Mouse (Mus musculus) CH12.LX (cell line): ENCODE measurements around the gene Sfxn2. TPM values are rescaled to one million over a fixed set of nuclear protein-coding genes. Genes with fewer than 3 reads are reported as not detected.

ENCODE experiments used
- DNase-seq: peaks from one replicate; pipeline ENCODE4 v3.0.0-alpha.2; 2013; ENCODE audit errors: extremely low read depth
- H3K27ac ChIP-seq: 2 replicates; pipeline ENCODE4 v1.5.1; 2012; ENCODE audit warnings: low read depth, mild to moderate bottlenecking, control low read depth, moderate library complexity; ENCODE audit not compliant: insufficient read depth
- H3K27me3 ChIP-seq: replicated peaks from 2 replicates; pipeline ENCODE3; 2012; ENCODE audit warnings: inconsistent platforms
- H3K36me3 ChIP-seq, 2 experiments: replicated peaks in 1 of 2; 2 replicates each; pipeline versions ENCODE3 to v1.6.1; 2012; ENCODE audit warnings: inconsistent platforms in 1 of 2, low read length in 1 of 2, mild to moderate bottlenecking in 1 of 2, mixed read lengths in 1 of 2, moderate library complexity in 1 of 2; ENCODE audit not compliant: control insufficient read depth in 1 of 2, insufficient read depth in 1 of 2
- H3K4me1 ChIP-seq, 2 experiments: 2 replicates each; pipeline ENCODE4 v1.6.1; 2012; ENCODE audit warnings: inconsistent platforms in 1 of 2, moderate library complexity in 1 of 2; ENCODE audit not compliant: insufficient read depth in 2 of 2, control insufficient read depth in 1 of 2
- H3K4me2 ChIP-seq: 2 replicates; pipeline ENCODE4 v1.6.1; 2012; ENCODE audit warnings: low read depth, mild to moderate bottlenecking, control low read depth; ENCODE audit not compliant: poor library complexity, insufficient read depth, severe bottlenecking
- H3K4me3 ChIP-seq, 3 experiments: fragments of 150-350 bp in 1 of 3; sonication (generic) in 1 of 3; replicated peaks in 1 of 3; 2 replicates each; pipeline versions ENCODE3 to v1.5.1; 2011 to 2012; ENCODE audit warnings: low read depth in 2 of 3, low read length in 2 of 3, mild to moderate bottlenecking in 2 of 3, moderate library complexity in 2 of 3, control low read depth in 1 of 3, improper control_type of control experiment in 1 of 3, inconsistent platforms in 1 of 3, mixed read lengths in 1 of 3; ENCODE audit not compliant: poor library complexity in 1 of 3
- H3K79me2 ChIP-seq: replicated peaks from 2 replicates; pipeline ENCODE4 v1.6.1; 2012; ENCODE audit warnings: mild to moderate bottlenecking, moderate library complexity; ENCODE audit not compliant: control insufficient read depth, poor library complexity, insufficient read depth, severe bottlenecking; ENCODE audit errors: extremely low read depth
- H3K9ac ChIP-seq: 2 replicates; pipeline ENCODE4 v1.6.1; 2012; ENCODE audit warnings: low read depth, mild to moderate bottlenecking, control low read depth, moderate library complexity; ENCODE audit not compliant: insufficient read depth
- H3K9me3 ChIP-seq: replicated peaks from 2 replicates; pipeline ENCODE3; 2012; ENCODE audit warnings: low read length, inconsistent platforms, mixed read lengths
- BHLHE40 ChIP-seq: IDR thresholded peaks from 2 replicates; pipeline ENCODE4 v1.6.1; 2011; ENCODE audit warnings: mild to moderate bottlenecking, low read depth, low read length, improper control_type of control experiment
- CTCF ChIP-seq, 2 experiments: IDR thresholded peaks in 1 of 2; conservative IDR thresholded peaks in 1 of 2; 2 replicates each; pipeline ENCODE4 v1.5.1; 2011 to 2012; ENCODE audit warnings: low read depth in 2 of 2, low read length in 2 of 2, improper control_type of control experiment in 1 of 2, inconsistent platforms in 1 of 2, mild to moderate bottlenecking in 1 of 2, moderate library complexity in 1 of 2
- ELF1 ChIP-seq: IDR thresholded peaks from 2 replicates; pipeline ENCODE4 v1.6.1; 2014; ENCODE audit warnings: low read depth, mild to moderate bottlenecking, inconsistent platforms, low read length, improper control_type of control experiment
- EP300 ChIP-seq: IDR thresholded peaks from 2 replicates; pipeline ENCODE4 v1.6.1; 2011; ENCODE audit warnings: low read length, improper control_type of control experiment
- GABPA ChIP-seq: IDR thresholded peaks from 2 replicates; pipeline ENCODE4 v1.6.1; 2012; ENCODE audit warnings: low read depth, low read length, improper control_type of control experiment, inconsistent platforms; ENCODE audit not compliant: insufficient replicate concordance
- HCFC1 ChIP-seq: IDR thresholded peaks from 2 replicates; pipeline ENCODE4 v1.6.1; 2012; ENCODE audit warnings: low read depth, mild to moderate bottlenecking, inconsistent platforms, low read length, improper control_type of control experiment
- IRF4 ChIP-seq: IDR thresholded peaks from 2 replicates; pipeline ENCODE4 v1.6.1; 2014; ENCODE audit warnings: low read depth, mild to moderate bottlenecking, inconsistent platforms, low read length, improper control_type of control experiment
- JUN ChIP-seq: IDR thresholded peaks from 2 replicates; pipeline ENCODE4 v1.6.1; 2011; ENCODE audit warnings: low read depth, mild to moderate bottlenecking, low read length, improper control_type of control experiment, moderate library complexity; ENCODE audit not compliant: insufficient read depth
- JUND ChIP-seq: conservative IDR thresholded peaks from 2 replicates; pipeline ENCODE4 v1.6.1; 2011; ENCODE audit warnings: low read depth, low read length, improper control_type of control experiment
- KAT2A ChIP-seq: IDR thresholded peaks from 2 replicates; pipeline ENCODE4 v1.6.1; 2012; ENCODE audit warnings: low read length, improper control_type of control experiment, inconsistent platforms; ENCODE audit not compliant: insufficient replicate concordance
- MAFK ChIP-seq: IDR thresholded peaks from 2 replicates; pipeline ENCODE4 v1.6.1; 2011; ENCODE audit warnings: low read length, improper control_type of control experiment; ENCODE audit not compliant: insufficient replicate concordance
- MAZ ChIP-seq: IDR thresholded peaks from 2 replicates; pipeline ENCODE4 v1.6.1; 2012; ENCODE audit warnings: low read depth, mild to moderate bottlenecking, inconsistent platforms, low read length, improper control_type of control experiment, moderate library complexity
- MEF2A ChIP-seq: IDR thresholded peaks from 2 replicates; pipeline ENCODE4 v1.6.1; 2014; ENCODE audit warnings: low read depth, mild to moderate bottlenecking, inconsistent platforms, low read length, improper control_type of control experiment, borderline replicate concordance
- NELFE ChIP-seq: IDR thresholded peaks from 2 replicates; pipeline ENCODE4 v1.6.1; 2011; ENCODE audit warnings: low read depth, low read length, improper control_type of control experiment
- PAX5 ChIP-seq: IDR thresholded peaks from 2 replicates; pipeline ENCODE4 v1.6.1; 2012; ENCODE audit warnings: low read length, inconsistent platforms, mixed read lengths
- POLR2A ChIP-seq: IDR thresholded peaks from 2 replicates; pipeline ENCODE4 v1.6.1; 2011; ENCODE audit warnings: low read depth, mild to moderate bottlenecking, improper control_type of control experiment, low read length
- POLR2AphosphoS2 ChIP-seq: IDR thresholded peaks from 2 replicates; pipeline ENCODE4 v1.6.1; 2011; ENCODE audit warnings: low read depth, low read length, improper control_type of control experiment
- SIN3A ChIP-seq: IDR thresholded peaks from 2 replicates; pipeline ENCODE4 v1.6.1; 2012; ENCODE audit warnings: low read length, improper control_type of control experiment, inconsistent platforms
- SMC3 ChIP-seq: IDR thresholded peaks from 2 replicates; pipeline ENCODE4 v1.6.1; 2011; ENCODE audit warnings: low read depth, low read length, improper control_type of control experiment
- TBP ChIP-seq: conservative IDR thresholded peaks from 2 replicates; pipeline ENCODE4 v1.6.1; 2011; ENCODE audit warnings: low read depth, low read length, improper control_type of control experiment
- TCF12 ChIP-seq: IDR thresholded peaks from 2 replicates; pipeline ENCODE4 v1.6.1; 2014; ENCODE audit warnings: low read depth, mild to moderate bottlenecking, inconsistent platforms, low read length, improper control_type of control experiment
- USF1 ChIP-seq: IDR thresholded peaks from 2 replicates; pipeline ENCODE4 v1.6.1; 2014; ENCODE audit warnings: low read depth, mild to moderate bottlenecking, inconsistent platforms, low read length, improper control_type of control experiment
- ZNF384 ChIP-seq: IDR thresholded peaks from 2 replicates; pipeline ENCODE4 v1.6.1; 2012; ENCODE audit warnings: low read depth, low read length, improper control_type of control experiment, inconsistent platforms
- dilution Hi-C: fragments of 300-500 bp; cut with MboI; formaldehyde crosslinking; loops from 2 replicates; pipeline ENCODE4 v1.14.3; 2020; ENCODE audit warnings: low sequenced_read_pairs; ENCODE audit not compliant: extremely low pct_unique_long_range_greater_than_20kb, extremely low pct_ligation_motif_present
- in situ Hi-C: fragments of 300-500 bp; cut with MboI; formaldehyde crosslinking; loops from 3 replicates; pipeline ENCODE4 v1.14.3; 2019; ENCODE audit warnings: low sequenced_read_pairs, low pct_ligation_motif_present, low pct_unique_long_range_greater_than_20kb, mixed read lengths
- polyA plus RNA-seq: library from polyadenylated mRNA; unstranded; fragments of >175 nt; gene quantifications from 2 replicates; pipeline ENCODE4 v1.2.1, GENCODE M21; 2012; ENCODE audit warnings: low read depth; ENCODE audit not compliant: insufficient read length
- total RNA-seq, 2 experiments: library from RNA; depleted of rRNA; stranded (reverse); fragments of 300-350 nt in 1 of 2; fragments of >200 nt in 1 of 2; gene quantifications; 2 replicates each; pipeline ENCODE4 v1.2.3; 2012 to 2014

Sfxn2 gene
- total and polyA plus RNA-seq, 3 experiments = 5.9 to 11.1 (median 8.5) TPM

DNA sequence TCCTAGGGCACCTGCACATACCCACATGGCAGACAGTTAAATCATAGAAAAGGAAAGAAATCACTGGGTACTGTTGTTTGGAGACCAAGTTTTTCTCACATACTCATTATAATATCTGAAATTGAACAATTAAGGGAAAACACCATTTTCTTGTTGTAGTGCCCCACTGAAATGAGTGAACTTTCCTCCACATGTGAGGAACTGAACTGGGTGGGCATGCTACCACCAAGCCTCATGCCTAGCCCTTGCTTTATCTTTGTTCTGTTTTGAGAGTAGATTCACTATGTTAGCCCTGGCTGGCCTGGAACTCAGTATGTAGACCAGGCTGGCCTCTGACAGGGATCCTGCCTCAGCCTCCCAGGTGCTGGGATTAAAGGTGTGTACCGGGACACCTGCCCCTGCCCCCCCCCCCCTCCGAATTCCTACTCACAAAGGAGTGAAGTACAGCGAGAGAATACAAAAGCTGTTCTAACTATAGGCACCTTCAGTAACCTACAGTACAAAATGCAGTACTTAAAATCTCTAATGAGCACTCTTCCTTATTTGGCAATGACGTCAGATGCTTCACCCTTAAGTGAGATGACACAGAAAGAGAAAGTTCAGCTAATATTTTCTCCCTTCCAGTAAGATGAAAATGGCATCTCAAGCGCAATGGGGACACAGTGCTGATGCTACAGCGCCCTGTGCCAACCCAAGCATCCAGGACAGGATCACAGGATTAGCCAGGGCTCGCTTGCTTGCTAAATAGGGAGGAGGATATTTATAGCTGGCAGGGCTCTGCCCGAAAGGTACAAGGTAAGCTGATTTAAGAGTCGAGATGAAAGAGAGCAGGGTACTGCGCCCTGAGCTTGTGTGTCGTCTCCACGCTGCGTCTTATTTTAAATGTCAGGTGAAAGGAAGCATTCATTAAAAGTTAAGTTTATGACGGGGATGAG is 10.3 kb upstream of the Sfxn2 start:
- no peaks in the 10 kb centered on the region for H3K9me3 ChIP-seq
- H3K27me3 ChIP-seq = no peaks in the 10 kb centered on the region
- H3K4me1 ChIP-seq = peaks cover 8 to 31% of the 10 kb centered on the region in 2 experiments
- H3K36me3 ChIP-seq = peaks cover 0 to 9% of the 10 kb centered on the region in 2 experiments
- peak overlapping the region; percentile 34; the same call in 1 of the 2 replicates for H3K9ac ChIP-seq
- no peaks in the 10 kb centered on the region for H3K79me2 ChIP-seq
- peak overlapping the region; percentile 95 for H3K4me2 ChIP-seq
- DNase-seq = peak; percentile 37
- in situ Hi-C loops = no loop called here
- H3K4me3 ChIP-seq = peak overlapping the region in 2 of 3 experiments; percentile 15 to 34
- peak overlapping the region; percentile 60; the same call in 1 of the 2 replicates for H3K27ac ChIP-seq
- TF ChIP-seq MAFK (no peak), PAX5 (no peak), ZNF384 (no peak), JUN (peak; percentile 88), TBP (no peak), EP300 (no peak), KAT2A (no peak), ELF1 (no peak), USF1 (no peak), MAZ (no peak), SIN3A (peak; percentile 48; the same call in 1 of the 2 replicates), HCFC1 (no peak), SMC3 (no peak), BHLHE40 (no peak), TCF12 (no peak), GABPA (no peak), MEF2A (peak; percentile 96), JUND (peak; percentile 57), POLR2A (no peak), CTCF (conservative IDR thresholded peaks at IDR 0.05 in 1 of 2, IDR thresholded peaks at IDR 0.05 in 1 of 2; ENCODE audit: low read depth in 2 of 2, low read length in 2 of 2) (no peak), IRF4 (no peak), POLR2AphosphoS2 (no peak), NELFE (no peak)
- dilution Hi-C loops = no loop called here
